Mouse (Mus musculus) MEL (cell line): ENCODE data around the gene Gnat1. TPM values are rescaled to one million over a fixed set of nuclear protein-coding genes. Genes with fewer than 3 reads are reported as not detected.

Source experiments
- DNase-seq: peaks from one replicate; pipeline ENCODE4 v3.0.0; 2011; ENCODE audit warnings: low read depth, low spot score
- H3K27ac ChIP-seq: 2 replicates; pipeline ENCODE4 v1.5.1; 2012; ENCODE audit warnings: low read depth, mild to moderate bottlenecking, control low read depth, low read length, moderate library complexity; ENCODE audit not compliant: control insufficient read depth
- H3K27me3 ChIP-seq, 2 experiments: fragments of 150-350 bp in 1 of 2; sonication (generic) in 1 of 2; 2 replicates each; pipeline ENCODE4 v1.6.1; 2012; ENCODE audit warnings: low read length in 2 of 2, mild to moderate bottlenecking in 2 of 2, improper control_type of control experiment in 1 of 2, moderate library complexity in 1 of 2; ENCODE audit not compliant: insufficient read depth in 2 of 2, control insufficient read depth in 1 of 2
- H3K36me3 ChIP-seq, 2 experiments: 2 replicates each; pipeline ENCODE4 v1.6.1; 2012 to 2014; ENCODE audit warnings: low read length in 2 of 2, improper control_type of control experiment in 1 of 2, inconsistent platforms in 1 of 2, mild to moderate bottlenecking in 1 of 2; ENCODE audit not compliant: insufficient read depth in 2 of 2, control insufficient read depth in 1 of 2
- H3K4me1 ChIP-seq, 2 experiments: fragments of 150-350 bp in 1 of 2; sonication (generic) in 1 of 2; 2 replicates each; pipeline ENCODE4 v1.6.1; 2012; ENCODE audit warnings: low read length in 2 of 2, improper control_type of control experiment in 1 of 2, mild to moderate bottlenecking in 1 of 2; ENCODE audit not compliant: insufficient read depth in 2 of 2, control insufficient read depth in 1 of 2
- H3K4me3 ChIP-seq, 2 experiments: fragments of 150-350 bp in 1 of 2; sonication (generic) in 1 of 2; 2 replicates each; pipeline ENCODE4 v1.5.1; 2012; ENCODE audit warnings: low read depth in 2 of 2, low read length in 2 of 2, mild to moderate bottlenecking in 2 of 2, moderate library complexity in 2 of 2, control low read depth in 1 of 2, improper control_type of control experiment in 1 of 2; ENCODE audit not compliant: control insufficient read depth in 1 of 2, insufficient read depth in 1 of 2
- H3K79me2 ChIP-seq: 2 replicates; pipeline ENCODE4 v1.6.1; 2012; ENCODE audit warnings: mild to moderate bottlenecking, low read length, moderate library complexity; ENCODE audit not compliant: control insufficient read depth, poor library complexity, insufficient read depth
- H3K9ac ChIP-seq: 2 replicates; pipeline ENCODE4 v1.6.1; 2012; ENCODE audit warnings: low read depth, mild to moderate bottlenecking, control low read depth, low read length, moderate library complexity; ENCODE audit not compliant: control insufficient read depth, poor library complexity, severe bottlenecking
- H3K9me3 ChIP-seq: fragments of 150-350 bp; sonication (generic); replicated peaks from 2 replicates; pipeline ENCODE4 v1.6.1; 2012; ENCODE audit warnings: mild to moderate bottlenecking, low read length, improper control_type of control experiment, moderate library complexity; ENCODE audit not compliant: insufficient read depth
- BHLHE40 ChIP-seq: IDR thresholded peaks from 2 replicates; pipeline ENCODE4 v1.6.1; 2012; ENCODE audit warnings: low read depth, mild to moderate bottlenecking, inconsistent platforms, low read length, improper control_type of control experiment, borderline replicate concordance
- CTCF ChIP-seq, 3 experiments: IDR thresholded peaks in 2 of 3; conservative IDR thresholded peaks in 1 of 3; 2 replicates each; pipeline ENCODE4 v1.5.1; 2011 to 2012; ENCODE audit warnings: low read length in 3 of 3, low read depth in 2 of 3, mild to moderate bottlenecking in 2 of 3, improper control_type of control experiment in 1 of 3, inconsistent platforms in 1 of 3, mixed read lengths in 1 of 3, moderate library complexity in 1 of 3; ENCODE audit not compliant: control insufficient read depth in 1 of 3, insufficient read depth in 1 of 3, poor library complexity in 1 of 3, severe bottlenecking in 1 of 3
- E2F4 ChIP-seq: IDR thresholded peaks from 2 replicates; pipeline ENCODE4 v1.6.1; 2011; ENCODE audit warnings: low read depth, low read length, improper control_type of control experiment, borderline replicate concordance
- ELF1 ChIP-seq: IDR thresholded peaks from 2 replicates; pipeline ENCODE4 v1.6.1; 2014; ENCODE audit warnings: low read depth, mild to moderate bottlenecking, inconsistent platforms, low read length, improper control_type of control experiment, moderate library complexity
- EP300 ChIP-seq, 2 experiments: IDR thresholded peaks; 2 replicates each; pipeline ENCODE4 v1.6.1; 2011; ENCODE audit warnings: improper control_type of control experiment in 2 of 2, low read length in 2 of 2, low read depth in 1 of 2, mild to moderate bottlenecking in 1 of 2
- HCFC1 ChIP-seq: IDR thresholded peaks from 2 replicates; pipeline ENCODE4 v1.6.1; 2012; ENCODE audit warnings: low read depth, mild to moderate bottlenecking, inconsistent platforms, low read length, improper control_type of control experiment, moderate library complexity
- MAZ ChIP-seq: IDR thresholded peaks from 2 replicates; pipeline ENCODE4 v1.6.1; 2012; ENCODE audit warnings: low read depth, mild to moderate bottlenecking, inconsistent platforms, low read length, improper control_type of control experiment
- MEF2A ChIP-seq: IDR thresholded peaks from 2 replicates; pipeline ENCODE4 v1.6.1; 2014; ENCODE audit warnings: low read depth, mild to moderate bottlenecking, inconsistent platforms, low read length, improper control_type of control experiment; ENCODE audit not compliant: poor library complexity, insufficient replicate concordance, severe bottlenecking; ENCODE audit errors: extremely low read depth
- MXI1 ChIP-seq: IDR thresholded peaks from 2 replicates; pipeline ENCODE4 v1.6.1; 2011; ENCODE audit warnings: mild to moderate bottlenecking, low read depth, low read length, improper control_type of control experiment
- MYB ChIP-seq: IDR thresholded peaks from 2 replicates; pipeline ENCODE4 v1.6.1; 2011; ENCODE audit warnings: mild to moderate bottlenecking, low read depth, low read length, improper control_type of control experiment
- MYC ChIP-seq: IDR thresholded peaks from 2 replicates; pipeline ENCODE4 v1.6.1; 2011; ENCODE audit warnings: low read depth, mild to moderate bottlenecking, low read length, improper control_type of control experiment, moderate library complexity
- NELFE ChIP-seq: IDR thresholded peaks from 2 replicates; pipeline ENCODE4 v1.6.1; 2011; ENCODE audit warnings: low read depth, low read length, improper control_type of control experiment
- POLR2A ChIP-seq, 2 experiments: IDR thresholded peaks; 2 replicates each; pipeline ENCODE4 v1.6.1; 2011 to 2012; ENCODE audit warnings: low read length in 2 of 2, mild to moderate bottlenecking in 2 of 2, control low read depth in 1 of 2, improper control_type of control experiment in 1 of 2, low read depth in 1 of 2, moderate library complexity in 1 of 2; ENCODE audit not compliant: control insufficient read depth in 1 of 2, insufficient read depth in 1 of 2, poor library complexity in 1 of 2
- SIN3A ChIP-seq: IDR thresholded peaks from 2 replicates; pipeline ENCODE4 v1.6.1; 2012; ENCODE audit warnings: low read length, improper control_type of control experiment, inconsistent platforms
- TBP ChIP-seq: IDR thresholded peaks from 2 replicates; pipeline ENCODE4 v1.8.0; 2011; ENCODE audit warnings: low read depth, low read length, improper control_type of control experiment
- TCF12 ChIP-seq: IDR thresholded peaks from 2 replicates; pipeline ENCODE4 v1.6.1; 2014; ENCODE audit warnings: low read depth, mild to moderate bottlenecking, inconsistent platforms, low read length, improper control_type of control experiment, moderate library complexity
- ZC3H11A ChIP-seq: IDR thresholded peaks from 2 replicates; pipeline ENCODE4 v1.6.1; 2012; ENCODE audit warnings: low read depth, mild to moderate bottlenecking, inconsistent platforms, low read length, improper control_type of control experiment
- ZKSCAN1 ChIP-seq: IDR thresholded peaks from 2 replicates; pipeline ENCODE4 v1.6.1; 2012; ENCODE audit warnings: low read depth, mild to moderate bottlenecking, inconsistent platforms, low read length, improper control_type of control experiment, moderate library complexity
- ZMIZ1 ChIP-seq: IDR thresholded peaks from 2 replicates; pipeline ENCODE4 v1.6.1; 2012; ENCODE audit warnings: low read depth, mild to moderate bottlenecking, inconsistent platforms, low read length, improper control_type of control experiment, moderate library complexity
- ZNF384 ChIP-seq: IDR thresholded peaks from 2 replicates; pipeline ENCODE4 v1.6.1; 2012; ENCODE audit warnings: low read depth, mild to moderate bottlenecking, inconsistent platforms, low read length, improper control_type of control experiment
- polyA plus RNA-seq, 2 experiments: library from polyadenylated mRNA; stranded (reverse) in 1 of 2; unstranded in 1 of 2; fragments of >175 nt in 1 of 2; fragments of >200 nt in 1 of 2; gene quantifications; 2 replicates each; pipeline versions ENCODE4 v1.2.1 to v1.2.4; 2012; ENCODE audit warnings: low replicate concordance in 2 of 2, low read depth in 1 of 2; ENCODE audit not compliant: insufficient read length in 2 of 2, insufficient read depth in 1 of 2, missing spikeins in 1 of 2
- total RNA-seq: library from RNA; depleted of rRNA; stranded (reverse); fragments of 300-350 nt; gene quantifications from 2 replicates; pipeline ENCODE4 v1.2.3, GENCODE M21; 2012

The Gnat1 gene
- total and polyA plus RNA-seq, 3 experiments = 0.27 to 326 TPM; not detected in 1

DNA sequence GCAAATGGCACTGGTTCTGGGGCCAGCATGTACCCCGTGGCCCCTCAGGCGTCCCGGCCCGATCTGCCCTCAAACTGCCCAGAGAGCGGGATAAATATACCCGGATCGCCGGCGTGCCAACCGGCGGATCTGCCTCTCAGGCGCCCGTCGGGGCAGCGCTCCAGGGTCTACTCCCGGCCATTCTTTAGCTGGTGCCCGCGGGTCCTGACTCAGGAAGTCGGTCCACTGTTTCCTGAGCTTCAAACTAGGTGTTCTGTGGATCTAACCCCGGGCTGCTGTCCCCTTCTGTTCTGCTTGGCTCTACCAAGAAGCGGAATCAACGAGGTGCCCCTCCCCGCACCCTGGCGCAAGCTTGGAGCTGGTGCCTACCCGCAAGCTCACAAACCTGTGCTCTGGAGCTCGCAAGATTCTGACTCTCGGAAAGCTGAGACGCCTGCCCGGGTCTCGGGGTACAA lies 12.7 kb downstream of the Gnat1 start:
- no peaks in the 10 kb centered on the region for H3K79me2 ChIP-seq
- DNase-seq = no peak
- H3K9me3 ChIP-seq = no peaks in the 10 kb centered on the region
- H3K36me3 ChIP-seq = no peaks in the 10 kb centered on the region
- TF ChIP-seq CTCF (IDR thresholded peaks at IDR 0.05 in 2 of 3, conservative IDR thresholded peaks at IDR 0.05 in 1 of 3; ENCODE audit: control insufficient read depth in 1 of 3, insufficient read depth in 1 of 3, low read depth in 2 of 3, low read length in 3 of 3, poor library complexity in 1 of 3, severe bottlenecking in 1 of 3) (no peak), ZNF384 (no peak), TCF12 (no peak), TBP (no peak), HCFC1 (no peak), ZC3H11A (no peak), NELFE (no peak), ELF1 (no peak), EP300 (IDR thresholded peaks at IDR 0.05; ENCODE audit: low read depth in 1 of 2, low read length in 2 of 2) (no peak), MYC (no peak), MEF2A (no peak), BHLHE40 (no peak), E2F4 (no peak), SIN3A (no peak), MAZ (no peak), MXI1 (no peak), ZMIZ1 (no peak), POLR2A (IDR thresholded peaks at IDR 0.05; ENCODE audit: control insufficient read depth in 1 of 2, insufficient read depth in 1 of 2, low read depth in 1 of 2, low read length in 2 of 2, poor library complexity in 1 of 2) (no peak)
- no peaks in the 10 kb centered on the region for H3K4me1 ChIP-seq
- no peak overlapping the region for H3K4me3 ChIP-seq
- peaks cover 29 to 30% of the 10 kb centered on the region in 2 experiments for H3K27me3 ChIP-seq
- H3K9ac ChIP-seq = no peak overlapping the region
- no peak overlapping the region for H3K27ac ChIP-seq

DNA sequence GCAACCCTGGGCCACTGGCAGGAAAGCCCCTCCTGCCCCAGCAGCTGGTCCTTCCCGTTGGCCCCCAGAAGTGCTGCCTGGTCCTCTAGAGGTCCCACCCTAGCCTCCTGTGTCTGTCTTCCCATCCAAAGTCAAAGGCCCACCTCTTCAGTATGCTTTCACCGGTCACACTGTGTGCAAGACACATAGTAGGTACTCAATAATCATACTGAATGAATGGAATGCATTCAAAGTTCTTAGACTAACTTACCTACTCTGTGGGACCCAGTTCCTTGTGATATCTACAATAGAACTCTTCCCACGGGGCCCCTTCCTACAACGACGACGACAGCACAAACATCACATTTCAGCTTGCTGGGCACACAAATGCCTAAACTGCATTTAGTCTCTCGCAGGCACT lies 14.2 kb downstream of the Gnat1 start:
- Histone ChIP-seq H3K79me2 (no peaks in the 10 kb centered on the region), H3K4me3 (no peak overlapping the region), H3K9me3 (no peaks in the 10 kb centered on the region), H3K9ac (no peak overlapping the region), H3K4me1 (no peaks in the 10 kb centered on the region), H3K27ac (no peak overlapping the region), H3K36me3 (no peaks in the 10 kb centered on the region), H3K27me3 (peaks cover 18 to 22% of the 10 kb centered on the region in 2 experiments)
- no peak for DNase-seq
- TF ChIP-seq NELFE (no peak), ZNF384 (no peak), BHLHE40 (no peak), ZKSCAN1 (peak; percentile 86), MYB (no peak)
